ENCODE assay signal across 8 mouse cellular contexts in genomic region chr9:50443708-50444463, GRCm38 (mm10). TPM values are rescaled to one million over a fixed set of nuclear protein-coding genes. Genes with fewer than 3 reads are reported as not detected.
DNase-seq lines count a peak whose midpoint lies in the region; ATAC-seq lines count a peak whose summit lies in the region.

No protein-coding gene starts in this region.

- H3K4me1 ChIP-seq in hindbrain, embryonic 14.5 days (replicated peaks; ENCODE audit: control insufficient read depth, insufficient read depth, low read length): 0 out of 2 replicates have a peak, but pooled peaks cover 3% of the 10 kb centered on the region
- 0 out of 2 replicates have a peak, but pooled peaks cover 5% of the 10 kb centered on the region for H3K4me1 ChIP-seq in hindbrain, embryonic 12.5 days
- peaks cover 4% of the 10 kb centered on the region; the same call in 1 of the 2 replicates for H3K4me1 ChIP-seq in embryonic facial prominence, embryonic 13.5 days
- H3K4me1 ChIP-seq in intestine, embryonic 14.5 days (replicated peaks; ENCODE audit: control insufficient read depth, insufficient read depth, low read length): no peaks in the 10 kb centered on the region
- no peaks in the 10 kb centered on the region for H3K4me1 ChIP-seq in midbrain, embryonic 12.5 days

- intact Hi-C loops in left cerebral cortex, postnatal 14 days (cut with DNase I): loop anchor here (1.0 kb wide), 1 partner anchor 84 kb away; the partner anchor contains the start of gene Pts

- ATAC-seq in hindbrain, embryonic 14.5 days (ENCODE audit: low FRiP score): no peak
- ATAC-seq in hindbrain, embryonic 12.5 days (ENCODE audit: low FRiP score): no peak
- ATAC-seq in embryonic facial prominence, embryonic 13.5 days (ENCODE audit: insufficient number of reproducible peaks, insufficient read depth, low FRiP score, low TSS enrichment, low read depth): no peak
- ATAC-seq in intestine, embryonic 14.5 days (replicated peaks; ENCODE audit: low FRiP score, low TSS enrichment, low read depth): no peak; the same call in 1 of the 2 replicates
- ATAC-seq in midbrain, embryonic 12.5 days (ENCODE audit: low FRiP score, low read depth): 0 out of 2 replicates have a peak, but pooled peaks have one; percentile 6

- peak; percentile 85 for DNase-seq in hindbrain, embryonic 14.5 days (ENCODE audit: low spot score)
- peak; percentile 54 for DNase-seq in adrenal gland, postnatal 25 days
- peak; percentile 77 for DNase-seq in intestine, embryonic 14.5 days (ENCODE audit: low spot score)
- peak; percentile 80 to 82 for DNase-seq in left cerebral cortex, postnatal 14 days (ENCODE audit: low spot score in 2 of 2)
- DNase-seq in telencephalon, adult 2 months (ENCODE audit: low read depth, low spot score): peak; percentile 51

- no peak overlapping the region for H3K4me3 ChIP-seq in hindbrain, embryonic 14.5 days (replicated peaks; ENCODE audit: low read length)
- no peak overlapping the region for H3K4me3 ChIP-seq in hindbrain, embryonic 12.5 days
- no peak overlapping the region for H3K4me3 ChIP-seq in embryonic facial prominence, embryonic 13.5 days
- H3K4me3 ChIP-seq in intestine, embryonic 14.5 days (ENCODE audit: low read depth, low read length): no peak overlapping the region
- H3K4me3 ChIP-seq in midbrain, embryonic 12.5 days: no peak overlapping the region

- no peaks in the 10 kb centered on the region for H3K27me3 ChIP-seq in hindbrain, embryonic 14.5 days (ENCODE audit: control insufficient read depth, insufficient read depth, low read length)
- peaks cover 9% of the 10 kb centered on the region; the same call in 1 of the 2 replicates for H3K27me3 ChIP-seq in hindbrain, embryonic 12.5 days
- no peaks in the 10 kb centered on the region for H3K27me3 ChIP-seq in embryonic facial prominence, embryonic 13.5 days
- H3K27me3 ChIP-seq in intestine, embryonic 14.5 days (replicated peaks; ENCODE audit: control insufficient read depth, insufficient read depth, low read length): no peaks in the 10 kb centered on the region
- H3K27me3 ChIP-seq in midbrain, embryonic 12.5 days: no peaks in the 10 kb centered on the region

- WGBS in hindbrain, embryonic 14.5 days: 63% methylated on average over 23 of the region's 23 CpGs
- WGBS in hindbrain, embryonic 12.5 days: 63% methylated on average over 23 of the region's 23 CpGs
- 52% methylated on average over 23 of the region's 23 CpGs for WGBS in embryonic facial prominence, embryonic 13.5 days
- WGBS in intestine, embryonic 14.5 days: 49% methylated on average over 23 of the region's 23 CpGs
- WGBS in midbrain, embryonic 12.5 days: 64% methylated on average over 23 of the region's 23 CpGs

- H3K36me3 ChIP-seq in hindbrain, embryonic 14.5 days (replicated peaks; ENCODE audit: control insufficient read depth, insufficient read depth): no peaks in the 10 kb centered on the region
- H3K36me3 ChIP-seq in hindbrain, embryonic 12.5 days: no peaks in the 10 kb centered on the region
- no peaks in the 10 kb centered on the region for H3K36me3 ChIP-seq in embryonic facial prominence, embryonic 13.5 days
- H3K36me3 ChIP-seq in intestine, embryonic 14.5 days (ENCODE audit: control insufficient read depth, insufficient read depth, low read length): no peaks in the 10 kb centered on the region
- no peaks in the 10 kb centered on the region for H3K36me3 ChIP-seq in midbrain, embryonic 12.5 days

- no peak overlapping the region for H3K27ac ChIP-seq in hindbrain, embryonic 14.5 days
- no peak overlapping the region for H3K27ac ChIP-seq in hindbrain, embryonic 12.5 days
- H3K27ac ChIP-seq in embryonic facial prominence, embryonic 13.5 days: no peak overlapping the region
- H3K27ac ChIP-seq in intestine, embryonic 14.5 days (ENCODE audit: low read depth): no peak overlapping the region
- no peak overlapping the region for H3K27ac ChIP-seq in midbrain, embryonic 12.5 days (replicated peaks)

- H3K9ac ChIP-seq in hindbrain, embryonic 14.5 days: no peak overlapping the region
- no peak overlapping the region for H3K9ac ChIP-seq in hindbrain, embryonic 12.5 days
- H3K9ac ChIP-seq in embryonic facial prominence, embryonic 13.5 days: no peak overlapping the region
- no peak overlapping the region for H3K9ac ChIP-seq in intestine, embryonic 14.5 days (ENCODE audit: low read length)
- no peak overlapping the region for H3K9ac ChIP-seq in midbrain, embryonic 12.5 days (replicated peaks)

- no peak overlapping the region for H3K4me2 ChIP-seq in hindbrain, embryonic 14.5 days (replicated peaks)
- H3K4me2 ChIP-seq in hindbrain, embryonic 12.5 days (replicated peaks): no peak overlapping the region
- H3K4me2 ChIP-seq in embryonic facial prominence, embryonic 13.5 days: peak overlapping the region; percentile 32
- no peak overlapping the region for H3K4me2 ChIP-seq in intestine, embryonic 14.5 days (ENCODE audit: low read length)
- no peak overlapping the region for H3K4me2 ChIP-seq in midbrain, embryonic 12.5 days (replicated peaks)

- H3K9me3 ChIP-seq in hindbrain, embryonic 14.5 days (ENCODE audit: control insufficient read depth, low read length): no peaks in the 10 kb centered on the region
- no peaks in the 10 kb centered on the region for H3K9me3 ChIP-seq in hindbrain, embryonic 12.5 days (replicated peaks)
- H3K9me3 ChIP-seq in embryonic facial prominence, embryonic 13.5 days: no peaks in the 10 kb centered on the region
- 0 out of 2 replicates have a peak, but pooled peaks cover 2% of the 10 kb centered on the region for H3K9me3 ChIP-seq in intestine, embryonic 14.5 days (ENCODE audit: control insufficient read depth, low read length)
- H3K9me3 ChIP-seq in midbrain, embryonic 12.5 days: no peaks in the 10 kb centered on the region

RNA-seq across cellular contexts. Expression of gene Plet1, which starts 50.4 kb away (rescaled TPM):
- polyA plus RNA-seq in hindbrain, embryonic 14.5 days (2014; fragmentation: Nextera tagmentation; extraction: Ambion mirVana): 0.24 and 0.43 TPM in 2 replicates
- 0.79 and 1.1 TPM in 2 replicates for polyA plus RNA-seq in hindbrain, embryonic 12.5 days (2016; fragmentation: Nextera tagmentation; extraction: Ambion mirVana)
- 0.18 TPM in 1 of 2 replicates, not detected in the other for total RNA-seq in adrenal gland, postnatal 25 days (2021)
- 0.59 and 1.1 TPM in 2 replicates for polyA plus RNA-seq in embryonic facial prominence, embryonic 13.5 days (2015; fragmentation: Nextera tagmentation; extraction: Ambion mirVana)
- 1.7 and 1.9 TPM in 2 replicates for polyA plus RNA-seq in intestine, embryonic 14.5 days (2014; fragmentation: Nextera tagmentation; extraction: Ambion mirVana)
- not detected for total RNA-seq in left cerebral cortex, postnatal 14 days (2021)
- 0.37 and 0.63 TPM in 2 replicates for polyA plus RNA-seq in midbrain, embryonic 12.5 days (2016; fragmentation: Nextera tagmentation; extraction: Ambion mirVana)
